8 mouse cellular contexts compared by ENCODE assay signal in genomic region chr7:122066945-122067516, GRCm38 (mm10). TPM values are rescaled to one million over a fixed set of nuclear protein-coding genes. Genes with fewer than 3 reads are reported as not detected.
DNase-seq lines count a peak whose midpoint lies in the region; ATAC-seq lines count a peak whose summit lies in the region.

Gene Ubfd1 (plus strand): TSS chr7:122067175.
Gene Ears2 (minus strand): TSS chr7:122067263.

- H3K27ac ChIP-seq in hindbrain, embryonic 11.5 days (ENCODE audit: low read depth, low read length): peak within 1 kb of the TSS; percentile 91

- ATAC-seq in hindbrain, embryonic 11.5 days (ENCODE audit: low FRiP score): peak; percentile 99

- H3K9ac ChIP-seq in hindbrain, embryonic 11.5 days (ENCODE audit: low read depth, low read length): peak within 1 kb of the TSS; percentile 97

- no peaks in the 10 kb centered on the region for H3K9me3 ChIP-seq in hindbrain, embryonic 11.5 days (ENCODE audit: control insufficient read depth, low read length)

- peaks cover 3% of the 10 kb centered on the region; the same call in 1 of the 2 replicates for H3K36me3 ChIP-seq in hindbrain, embryonic 11.5 days (ENCODE audit: control insufficient read depth, insufficient read depth, low read length)

- under 1% methylated on average over 44 of the region's 60 CpGs for WGBS in hindbrain, embryonic 11.5 days

- peak within 1 kb of the TSS; percentile 80 for H3K4me2 ChIP-seq in hindbrain, embryonic 11.5 days (replicated peaks; ENCODE audit: low read depth, low read length)

- peak; percentile 98 for DNase-seq in MN1 (ENCODE audit: low spot score)
- DNase-seq in cerebellum, adult 9-10 months: peak; percentile 96
- peak; percentile 96 to 98 for DNase-seq in frontal cortex, adult 2 months (ENCODE audit: extremely low spot score in 1 of 2, low spot score in 1 of 2)
- DNase-seq in hindbrain, embryonic 11.5 days (ENCODE audit: low spot score): peak; percentile 98
- peak; percentile 95 to 97 for DNase-seq in layer of hippocampus, postnatal 10 days (ENCODE audit: low spot score in 2 of 2)
- peak; percentile 97 for DNase-seq in lung, postnatal 10 days
- peak; percentile 94 for DNase-seq in ovary, postnatal 36 days (ENCODE audit: low spot score)
- peak; percentile 92 for DNase-seq in thymus, postnatal 25 days

- H3K4me1 ChIP-seq in hindbrain, embryonic 11.5 days (replicated peaks; ENCODE audit: control insufficient read depth, insufficient read depth, low read length): no peaks in the 10 kb centered on the region

- H3K27me3 ChIP-seq in hindbrain, embryonic 11.5 days (ENCODE audit: control insufficient read depth, insufficient read depth, low read length): no peaks in the 10 kb centered on the region

- H3K4me3 ChIP-seq in hindbrain, embryonic 11.5 days (ENCODE audit: low read depth, low read length): peak within 1 kb of the TSS; percentile 99

RNA-seq across cellular contexts. Expression of gene Ubfd1, which starts in this region (rescaled TPM):
- polyA plus RNA-seq in frontal cortex, adult 2 months (2012; rRNA removed): 40.0 and 42.5 TPM in 2 replicates
- 94.1 and 94.5 TPM in 2 replicates for polyA plus RNA-seq in hindbrain, embryonic 11.5 days (2014; fragmentation: Nextera tagmentation; extraction: Ambion mirVana)
- total RNA-seq in layer of hippocampus, postnatal 10 days (2021): 10 to 100 TPM; 71.6 to 71.8 TPM

RNA-seq across cellular contexts. Expression of gene Ears2, which starts in this region (rescaled TPM):
- 5.6 and 6.0 TPM in 2 replicates for polyA plus RNA-seq in frontal cortex, adult 2 months (2012; rRNA removed)
- polyA plus RNA-seq in hindbrain, embryonic 11.5 days (2014; fragmentation: Nextera tagmentation; extraction: Ambion mirVana): 14.5 TPM in 2 replicates
- total RNA-seq in layer of hippocampus, postnatal 10 days (2021): 1 to 10 TPM; 7.7 to 8.4 TPM

Comparison
In these comparisons a context has a peak if more than half of its experiments do, and no peak if none do; other contexts are left out.
1. Peak in every context shown above with its lines: DNase-seq, ATAC-seq, H3K4me3 ChIP-seq and H3K27ac ChIP-seq.